Mouse (Mus musculus) hindlimb bud, embryonic 11.5 days (tissue): ENCODE results near the gene Alpl.

Experiments used
- DNase-seq: peaks from one replicate; pipeline ENCODE4 v3.0.0-alpha.2; 2012; ENCODE audit warnings: low read depth, low spot score; ENCODE audit errors: extremely low spot score

Gene Alpl

DNA sequence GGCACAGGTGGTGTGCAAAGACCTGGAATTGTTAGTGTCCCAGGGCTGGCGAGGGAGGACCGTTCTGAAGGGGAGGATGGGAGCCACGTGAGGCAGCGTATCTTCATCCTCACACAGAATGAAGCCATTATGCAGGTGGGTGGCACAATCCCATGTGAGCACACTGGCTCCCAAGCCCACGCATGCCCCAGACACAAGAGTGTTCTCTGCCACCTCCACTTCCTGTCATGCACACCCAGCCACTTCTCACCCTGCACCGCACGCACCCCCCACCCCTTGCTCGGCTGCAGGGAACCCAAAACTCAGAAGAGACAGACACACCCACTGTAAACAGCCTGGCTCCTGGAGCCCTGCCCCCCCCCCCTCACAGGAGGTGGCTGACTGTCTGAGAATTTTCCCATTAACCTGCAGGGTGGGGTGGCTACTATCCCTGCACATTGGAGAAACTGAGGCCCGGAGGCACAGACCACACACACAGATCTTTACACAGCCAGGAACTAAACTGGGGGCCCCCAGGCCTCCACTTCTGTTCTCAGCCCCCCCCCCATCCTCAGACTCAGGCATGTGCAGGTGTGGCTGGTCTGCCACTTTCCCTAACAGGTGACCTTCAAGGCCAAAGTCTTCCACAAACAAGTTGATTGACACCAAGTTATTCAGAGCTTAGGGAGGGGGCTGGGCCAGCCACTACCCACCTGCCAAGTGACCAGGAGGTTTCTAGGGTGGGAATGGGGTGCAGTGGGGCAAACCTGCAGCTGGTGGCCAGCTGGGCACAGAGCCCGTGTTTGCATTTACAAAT, 103.9 kb downstream of the Alpl start:
- no peak for DNase-seq
